Mouse (Mus musculus) heart, adult 11 months (tissue): ENCODE measurements at regions not wholly inside any gene's neighbourhood (a gene's known extent, or its start where the extent isn't known, plus 50 kb on each side); places are given as distances from the start of the nearest gene placed in this dataset.

Source experiments
- DNase-seq: peaks from one replicate; pipeline ENCODE4 v3.0.0; 2022

DNA sequence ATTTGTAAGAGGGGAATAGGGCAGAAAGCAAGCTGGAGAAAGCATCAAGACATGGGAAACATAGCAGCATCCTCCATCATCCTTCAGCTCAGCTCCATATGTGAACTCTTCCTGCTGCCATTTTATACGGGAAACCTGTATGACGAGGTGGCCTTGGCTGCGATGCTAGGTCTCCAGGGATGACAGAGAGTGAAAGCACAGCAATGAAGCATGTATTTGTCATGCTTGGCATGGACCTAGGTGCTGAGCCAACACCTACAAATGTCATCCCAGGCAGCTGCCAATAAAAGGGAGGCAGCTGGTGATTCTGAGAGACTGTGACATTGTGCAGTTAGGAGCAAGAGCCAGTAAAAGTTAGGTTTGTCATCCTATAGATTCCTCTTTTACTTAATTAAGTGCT, 51.0 kb upstream of the Akirin2 start:
- DNase-seq = no peak
